Mouse (Mus musculus): ENCODE measurements around the gene Eps8l1.
"Not testable (repeated sequence)": the region's sequence is repeated elsewhere in the genome, so short reads cannot be mapped to it uniquely, and the experiment has no call there.

The Eps8l1 gene

GRCm38 (mm10) chr7:4460576-4461434 is at the start of gene Eps8l1:
Gene Eps8l1, plus strand, starts transcription at chr7:4460674.
- no peak for DNase-seq

DNA sequence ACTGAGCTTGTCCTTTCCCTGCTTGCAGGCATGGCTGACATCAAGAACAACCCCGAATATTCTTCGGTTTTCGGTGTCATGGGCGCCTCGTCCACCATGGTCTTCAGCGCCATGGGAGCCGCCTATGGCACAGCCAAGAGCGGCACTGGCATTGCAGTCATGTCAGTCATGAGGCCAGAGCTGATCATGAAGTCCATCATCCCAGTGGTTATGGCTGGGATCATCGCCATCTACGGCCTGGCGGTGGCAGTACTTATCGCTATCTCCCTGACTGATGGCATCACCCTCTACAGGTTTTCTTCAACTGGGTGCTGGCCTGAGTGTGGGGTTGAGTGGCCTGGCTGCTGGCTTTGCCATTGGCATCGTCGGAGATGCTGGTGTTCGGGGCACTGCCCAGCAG is 48.1 kb upstream of the Eps8l1 start:
- DNase-seq, result not testable (repeated sequence)

DNA sequence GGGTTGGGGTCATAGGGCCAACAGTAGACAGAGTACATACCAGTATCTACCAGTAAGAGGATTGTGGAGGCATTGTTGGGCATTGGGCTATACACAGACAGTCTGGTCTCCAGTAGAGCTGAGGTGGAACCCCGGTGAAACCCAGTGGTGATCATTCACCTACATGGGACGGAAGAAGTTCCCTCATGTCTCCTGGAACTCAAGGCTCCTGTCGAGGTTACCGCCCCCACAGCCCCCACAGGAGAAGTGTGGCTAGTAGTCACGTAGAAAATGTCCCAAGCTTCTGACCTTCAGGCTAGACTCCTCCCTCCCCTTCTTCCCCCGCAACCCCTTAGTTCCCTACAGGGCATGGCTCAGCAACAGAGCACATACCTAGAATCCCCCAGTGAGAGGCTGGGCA is 40.8 kb upstream of the Eps8l1 start:
- no peak for DNase-seq

- DNase-seq, result no peak
Measured at GRCm38 (mm10) chr7:4420230-4420629, 40.2 kb upstream of the Eps8l1 start.

- peak; percentile 95 for DNase-seq
Measured at GRCm38 (mm10) chr7:4427161-4427912, 33.1 kb upstream of the Eps8l1 start.

- no peak for DNase-seq
Measured at GRCm38 (mm10) chr7:4430246-4430844, 30.1 kb upstream of the Eps8l1 start.

DNA sequence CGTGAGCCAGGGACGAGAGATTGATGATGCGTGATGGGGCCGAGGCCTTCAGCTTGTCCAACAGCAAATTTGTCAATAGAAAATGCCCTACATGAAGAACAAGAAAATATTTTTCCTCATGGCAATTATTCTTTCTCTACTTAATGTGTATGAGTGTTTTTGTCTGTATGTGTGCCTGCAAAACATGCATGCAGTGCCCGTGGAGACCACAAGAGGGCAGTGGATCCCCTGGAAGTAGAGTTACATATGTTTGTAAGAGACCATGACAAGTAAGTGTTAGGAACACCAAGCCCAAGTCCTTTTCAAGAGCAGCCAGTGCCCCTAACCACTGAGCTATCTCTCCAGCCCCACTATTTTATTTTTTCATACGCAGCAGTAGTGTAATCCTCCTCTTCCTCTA is 28.9 kb upstream of the Eps8l1 start:
- peak; percentile 48 for DNase-seq

GRCm38 (mm10) chr7:4432026-4432425 is 28.4 kb upstream of the Eps8l1 start:
- no peak for DNase-seq

DNA sequence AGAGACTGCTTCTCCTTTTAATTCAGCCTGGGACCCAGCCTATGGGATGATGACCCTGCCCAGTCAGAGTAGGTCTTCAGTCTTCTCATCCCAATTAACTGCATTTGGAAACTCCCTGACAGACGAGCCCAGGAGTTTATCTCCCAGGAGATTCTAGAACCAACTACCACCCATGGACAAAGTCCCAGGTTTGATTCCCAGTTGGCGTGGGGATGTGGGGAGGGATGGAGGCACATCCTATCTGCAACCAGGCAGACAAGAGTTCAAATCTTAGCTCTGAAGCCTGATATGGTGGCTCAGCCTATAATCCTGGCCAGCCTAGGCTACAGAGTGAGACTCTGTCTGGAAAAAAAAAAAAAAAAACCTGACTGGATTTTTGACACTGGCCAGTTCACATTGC is 22.8 kb upstream of the Eps8l1 start:
- no peak for DNase-seq

DNA sequence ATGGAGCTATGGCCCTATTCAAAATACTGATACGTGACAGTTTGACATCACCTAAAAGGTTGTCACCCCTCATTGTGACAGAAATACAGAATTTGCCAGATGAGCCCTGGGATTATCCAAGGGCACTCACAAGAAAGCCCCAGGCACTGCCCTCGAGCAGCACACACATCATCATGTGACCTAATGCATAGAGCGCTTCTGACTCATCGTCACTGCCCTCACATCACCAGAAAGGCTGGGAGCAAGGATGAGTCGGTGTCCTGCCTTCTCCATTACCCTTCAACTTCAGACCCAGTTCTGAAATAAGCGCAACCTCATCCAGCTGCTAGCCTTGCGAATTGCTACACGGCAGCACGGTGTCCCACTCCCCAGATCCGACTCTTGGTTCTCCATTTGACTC is 19.9 kb upstream of the Eps8l1 start:
- DNase-seq, result no peak

DNA sequence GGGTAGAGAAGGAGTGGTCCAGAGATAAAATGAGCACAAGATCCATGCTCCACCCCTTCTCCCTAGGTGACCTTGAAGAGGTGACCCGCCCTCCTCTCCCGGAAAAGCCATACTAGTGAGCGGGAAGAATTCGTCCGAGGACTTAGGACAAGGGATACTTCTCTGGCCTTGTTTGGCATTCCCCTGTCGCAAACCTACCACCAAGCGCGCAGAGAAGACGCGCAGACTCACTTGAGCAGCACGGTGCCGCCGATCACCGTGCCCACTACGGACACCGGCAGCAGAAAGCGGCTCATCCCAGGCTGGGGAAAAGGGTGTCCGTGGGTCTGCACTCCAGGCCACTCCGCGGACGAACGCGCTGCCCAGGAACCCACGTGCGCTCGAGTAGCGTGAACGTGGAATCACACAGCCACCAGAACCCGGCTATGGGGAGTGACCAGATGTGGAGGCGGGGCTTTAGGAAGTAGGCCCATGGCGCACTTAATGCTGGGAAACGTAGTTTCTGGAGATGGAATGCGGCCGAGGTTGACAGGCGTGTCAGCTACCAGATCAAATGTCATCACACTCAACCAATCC is 15.2 kb upstream of the Eps8l1 start, which contains the start of gene Rdh13:
Rdh13 (minus strand) TSS at position 434 of the 576 bp plus-strand sequence.
- DNase-seq, result peak; percentile 92

DNA sequence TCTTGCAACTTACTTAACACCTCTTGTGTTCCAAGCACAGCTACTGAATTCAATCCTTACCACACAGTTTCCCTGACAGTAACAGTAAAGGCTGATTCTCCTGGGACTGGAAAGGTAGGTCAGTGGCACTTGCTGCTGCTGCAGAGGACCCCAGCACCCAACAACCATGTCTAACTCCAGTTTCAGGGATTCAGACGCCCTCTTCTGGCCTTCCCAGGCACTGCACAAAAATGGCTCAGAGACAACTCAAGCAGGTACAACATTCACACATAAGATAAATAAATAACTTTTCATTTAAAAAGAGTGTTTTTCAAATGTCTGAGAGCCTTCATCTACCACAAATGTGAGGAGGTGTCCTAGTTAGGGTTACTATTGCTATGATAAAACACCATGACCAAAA is 13.3 kb upstream of the Eps8l1 start:
- no peak for DNase-seq

DNA sequence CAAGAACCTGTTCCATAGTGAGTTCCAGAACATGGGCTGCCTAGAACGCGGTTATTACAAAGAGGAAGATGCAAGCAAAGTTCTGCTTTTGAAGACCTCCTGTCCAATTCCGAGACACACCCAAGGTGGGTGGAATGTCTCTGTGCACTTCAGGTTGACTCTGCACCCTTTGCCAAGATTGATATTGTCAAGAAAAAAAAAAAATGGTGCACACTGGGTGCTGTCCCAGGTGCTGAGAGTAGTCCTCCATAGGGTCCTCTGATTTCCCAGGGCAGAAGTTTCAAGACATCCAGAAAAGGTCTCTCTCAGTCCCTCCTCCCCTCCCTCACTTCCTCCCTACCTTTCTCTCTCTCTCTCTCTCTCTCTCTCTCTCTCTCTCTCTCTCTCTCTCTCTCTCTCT is 12.0 kb upstream of the Eps8l1 start:
- no peak for DNase-seq

DNA sequence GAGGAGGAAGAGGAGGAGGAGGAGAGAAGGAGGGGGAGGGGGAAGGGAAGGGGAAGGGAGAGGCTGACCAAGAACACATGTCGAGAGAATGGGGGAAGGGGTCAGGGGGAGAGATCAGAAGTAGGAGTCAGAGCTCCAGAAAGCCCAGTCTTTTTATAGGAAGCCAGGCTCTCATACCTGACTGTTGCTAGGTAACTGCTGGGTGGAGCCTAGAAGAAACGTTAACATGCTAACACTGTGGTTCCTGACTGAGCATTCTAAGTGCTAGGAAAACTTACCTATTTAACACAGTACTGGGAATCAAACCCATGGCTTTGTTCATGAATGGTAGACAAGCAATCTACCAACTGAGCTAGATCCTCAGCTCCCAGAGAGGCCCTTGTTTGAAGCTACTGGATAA is 11.3 kb upstream of the Eps8l1 start:
- no peak for DNase-seq

- no peak for DNase-seq
Measured at GRCm38 (mm10) chr7:4452644-4453043, 7.8 kb upstream of the Eps8l1 start.

DNA sequence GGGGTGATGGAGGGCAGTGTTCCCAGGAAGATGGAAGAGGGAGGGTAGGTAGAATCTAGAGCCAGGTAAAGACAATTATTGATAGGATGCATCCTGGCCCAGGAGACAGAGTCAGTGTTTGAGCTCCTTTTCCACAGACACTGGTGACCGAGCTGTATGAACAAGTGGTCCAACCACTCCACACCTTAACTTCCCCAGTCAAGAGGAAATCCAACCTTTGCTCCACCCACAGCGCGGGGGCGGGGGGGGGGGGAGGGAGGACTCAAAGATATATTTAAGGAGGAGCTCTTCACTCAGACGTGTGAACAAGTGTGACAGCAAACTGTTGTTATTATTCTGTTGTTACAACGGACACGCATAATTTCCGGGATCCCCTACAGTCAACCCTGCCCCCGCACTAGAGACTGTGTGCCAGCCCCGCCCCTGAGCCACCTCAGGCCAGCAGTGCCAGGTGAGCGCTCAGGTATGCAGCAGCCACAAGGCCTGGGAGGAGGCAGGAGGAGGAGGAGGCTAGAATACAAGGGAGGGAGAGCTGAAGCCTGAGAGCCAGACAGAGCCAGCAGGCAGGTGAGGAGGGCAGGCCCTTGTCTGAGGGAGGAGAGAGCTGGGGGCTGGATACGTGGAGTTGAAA is 3.8 kb downstream of the Eps8l1 start:
- DNase-seq, result no peak

DNA sequence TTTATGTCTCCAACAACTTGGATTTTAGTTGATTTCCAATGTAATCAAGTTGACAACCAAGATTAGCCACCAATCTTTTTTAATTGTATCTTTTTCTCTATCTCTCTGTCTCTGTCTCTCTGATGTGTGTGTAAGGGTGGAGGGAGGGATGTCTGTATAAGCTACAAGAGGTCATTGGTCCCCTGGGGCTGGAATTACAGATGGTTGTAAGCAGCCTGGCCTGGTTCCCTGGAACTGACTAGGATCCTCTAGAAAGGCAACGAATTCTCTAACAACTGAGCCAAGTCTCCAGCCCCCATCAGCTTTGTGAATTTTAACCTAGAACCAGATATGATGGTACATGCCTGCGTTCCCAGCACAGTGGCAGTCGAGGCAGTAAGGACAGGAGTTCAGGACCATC is 7.3 kb downstream of the Eps8l1 start:
- DNase-seq, result no peak

- DNase-seq, result peak; percentile 64
Measured at GRCm38 (mm10) chr7:4470275-4471178, 10.1 kb downstream of the Eps8l1 start.

- peak; percentile 80 for DNase-seq
Measured at GRCm38 (mm10) chr7:4471179-4471555, 10.7 kb downstream of the Eps8l1 start.

DNA sequence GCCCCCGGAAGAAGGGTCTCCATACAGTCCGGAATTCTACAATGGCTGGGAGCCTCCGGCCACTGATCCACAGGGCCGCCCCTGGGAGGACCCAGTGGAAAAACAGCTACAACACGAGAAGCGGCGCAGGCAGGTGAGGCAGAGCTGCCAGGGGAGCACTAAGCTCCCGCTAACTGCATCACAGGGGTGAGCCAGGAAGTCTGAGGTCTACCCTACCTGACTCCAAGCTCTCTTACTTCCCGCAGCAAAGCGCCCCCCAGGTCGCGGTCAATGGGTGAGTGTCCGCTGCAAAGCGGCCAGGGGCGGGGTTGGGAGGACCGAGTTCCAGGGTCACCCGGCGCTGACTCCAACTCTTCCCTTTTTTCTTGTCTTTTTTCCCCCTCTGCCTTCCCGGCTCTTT is 13.5 kb downstream of the Eps8l1 start:
- DNase-seq, result no peak

- DNase-seq, result peak; percentile 68
Measured at GRCm38 (mm10) chr7:4478021-4478795, 17.7 kb downstream of the Eps8l1 start.
